Mouse (Mus musculus) liver, adult 2 months (tissue): ENCODE measurements around the gene Gcnt2.

Source experiments
- CTCF ChIP-seq: fragments of 200-500 bp; IDR thresholded peaks from 2 replicates; pipeline ENCODE4 v1.5.1; 2011; ENCODE audit warnings: low read depth, low read length, control low read depth
- POLR2A ChIP-seq: fragments of 200-500 bp; IDR thresholded peaks from 2 replicates; pipeline ENCODE4 v1.6.1; 2011; ENCODE audit warnings: low read length, control low read depth; ENCODE audit not compliant: insufficient read depth; ENCODE audit errors: extremely low read depth

GRCm38 (mm10) chr13:40971831-40972230 is 112.3 kb downstream of the Gcnt2 start:
- TF ChIP-seq CTCF = no peak
- no peak for TF ChIP-seq POLR2A
